In genomic region chr2:57190884-57191283, GRCm38 (mm10) we compare ENCODE assay signal across 17 mouse cellular contexts.
"Had no signal": no experiment of that assay in that cellular context is flagged by ENCODE, and none has a peak within 500 bp of the region (broad histone marks: within the 10 kb centered on the region; RNA-seq: fewer than 3 reads in every experiment).

No protein-coding gene starts in this region.

- ATAC-seq: inflammation-experienced regulatory T-cells, adult 6 months; midbrain, embryonic 13.5 days had no signal

- H3K27me3 ChIP-seq: kidney, embryonic 15.5 days; limb, embryonic 13.5 days; liver, embryonic 15.5 days; midbrain, embryonic 13.5 days had no signal

- H3K36me3 ChIP-seq: kidney, embryonic 15.5 days; limb, embryonic 13.5 days; liver, embryonic 15.5 days; midbrain, embryonic 13.5 days had no signal

- H3K4me2 ChIP-seq: kidney, embryonic 15.5 days; limb, embryonic 13.5 days; liver, embryonic 15.5 days; lung, embryonic 14.5 days; midbrain, embryonic 13.5 days had no signal

- H3K4me3 ChIP-seq: kidney, embryonic 15.5 days; limb, embryonic 13.5 days; liver, embryonic 15.5 days; midbrain, embryonic 13.5 days; myocyte had no signal

- H3K9me3 ChIP-seq: kidney, embryonic 15.5 days; liver, embryonic 15.5 days had no signal

- H3K27ac ChIP-seq: kidney, embryonic 15.5 days; limb, embryonic 13.5 days; liver, embryonic 15.5 days; midbrain, embryonic 13.5 days had no signal

- H3K9ac ChIP-seq: kidney, embryonic 15.5 days; limb, embryonic 13.5 days; liver, embryonic 15.5 days; lung, embryonic 14.5 days; midbrain, embryonic 13.5 days had no signal

- DNase-seq: kidney, adult 18-20 months; kidney, postnatal 14 days; left cerebral cortex, postnatal 4 days; lung, embryonic 14.5 days; lung, postnatal 10 days; lung, postnatal 4 days; retina, postnatal 1 day; right cerebral cortex, postnatal 4 days; spleen, adult 18-20 months; thymus, adult 18-20 months; thymus, postnatal 14 days had no signal

- H3K4me1 ChIP-seq: limb, embryonic 13.5 days; midbrain, embryonic 13.5 days had no signal
